Mouse (Mus musculus) kidney, adult 8-10 months (tissue): ENCODE results near the gene Plpp7.

Experiments used
- DNase-seq, 2 experiments: peaks; one replicate each; pipeline ENCODE4 v3.0.0; 2022

Gene Plpp7

GRCm38 (mm10) chr2:32095351-32096121 is at the start of gene Plpp7:
Gene Plpp7 (plus strand): TSS chr2:32095528.
- DNase-seq: peak; percentile 39 to 51

- no peak for DNase-seq
Observed at GRCm38 (mm10) chr2:32046009-32046408, 49.3 kb upstream of the Plpp7 start.

- DNase-seq: no peak
Observed at GRCm38 (mm10) chr2:32047323-32047722, 48.0 kb upstream of the Plpp7 start.

- DNase-seq: no peak
Observed at GRCm38 (mm10) chr2:32051791-32052190, 43.5 kb upstream of the Plpp7 start.

- DNase-seq: no peak
Observed at GRCm38 (mm10) chr2:32052418-32052817, 42.9 kb upstream of the Plpp7 start.

- no peak for DNase-seq
Observed at GRCm38 (mm10) chr2:32055357-32055965, 39.9 kb upstream of the Plpp7 start.

GRCm38 (mm10) chr2:32056524-32056923 is 38.8 kb upstream of the Plpp7 start:
- DNase-seq: no peak

GRCm38 (mm10) chr2:32057360-32057759 is 38.0 kb upstream of the Plpp7 start:
- no peak for DNase-seq

GRCm38 (mm10) chr2:32057794-32058193 is 37.5 kb upstream of the Plpp7 start:
- no peak for DNase-seq

- DNase-seq: no peak
Observed at GRCm38 (mm10) chr2:32058241-32058640, 37.1 kb upstream of the Plpp7 start.

- DNase-seq: no peak
Observed at GRCm38 (mm10) chr2:32058716-32059115, 36.6 kb upstream of the Plpp7 start.

GRCm38 (mm10) chr2:32059613-32060012 is 35.7 kb upstream of the Plpp7 start:
- DNase-seq: no peak

- DNase-seq: no peak
Observed at GRCm38 (mm10) chr2:32060228-32060805, 35.0 kb upstream of the Plpp7 start.

- no peak for DNase-seq
Observed at GRCm38 (mm10) chr2:32061189-32061588, 34.1 kb upstream of the Plpp7 start.

GRCm38 (mm10) chr2:32061722-32062505 is 33.4 kb upstream of the Plpp7 start:
- no peak for DNase-seq

GRCm38 (mm10) chr2:32062626-32063410 is 32.5 kb upstream of the Plpp7 start:
- DNase-seq: no peak

- no peak for DNase-seq
Observed at GRCm38 (mm10) chr2:32063451-32064151, 31.7 kb upstream of the Plpp7 start.

GRCm38 (mm10) chr2:32064913-32065312 is 30.4 kb upstream of the Plpp7 start:
- DNase-seq: no peak

- DNase-seq: no peak
Observed at GRCm38 (mm10) chr2:32065371-32065791, 29.9 kb upstream of the Plpp7 start.

GRCm38 (mm10) chr2:32066005-32066404 is 29.3 kb upstream of the Plpp7 start:
- peak in 1 of 2 experiments; percentile 41 for DNase-seq

GRCm38 (mm10) chr2:32068811-32069607 is 26.3 kb upstream of the Plpp7 start:
- DNase-seq: no peak
